Comparison of ENCODE assay signal across 26 mouse cellular contexts in the genomic region with DNA sequence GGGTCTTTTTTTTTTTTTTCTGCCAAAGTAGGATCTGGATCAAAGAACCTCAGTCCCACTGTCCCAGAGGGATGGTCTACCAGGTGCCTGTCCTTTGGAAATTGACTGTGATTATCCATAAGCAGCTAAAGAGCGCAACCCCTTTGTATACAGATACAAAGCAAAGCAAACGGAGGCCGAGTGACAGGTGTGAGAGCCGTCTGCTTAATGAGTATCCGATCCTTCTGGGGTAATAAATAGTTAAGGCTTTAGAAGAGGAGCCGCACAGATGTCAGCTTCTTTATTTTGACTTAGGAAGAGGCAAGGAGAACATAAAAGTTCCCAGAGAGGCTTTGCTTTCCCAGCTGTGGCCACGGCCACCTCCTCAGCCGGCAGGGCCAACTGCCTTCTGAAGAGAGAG.
DNase-seq lines count a peak whose midpoint lies in the region; ATAC-seq and TF ChIP-seq lines count a peak whose summit lies in the region.
"Had no signal": no experiment of that assay in that cellular context is flagged by ENCODE, and none has a peak within 500 bp of the region (broad histone marks: within the 10 kb centered on the region; RNA-seq: fewer than 3 reads in every experiment).

No protein-coding gene starts in this region.

- TF ChIP-seq CTCF in hindbrain, postnatal 0 days (IDR thresholded peaks at IDR 0.05; ENCODE audit: low read depth): no peak
- TF ChIP-seq CTCF in midbrain, postnatal 0 days (IDR thresholded peaks at IDR 0.05): no peak

- no peaks in the 10 kb centered on the region for H3K27me3 ChIP-seq in embryonic facial prominence, embryonic 14.5 days (replicated peaks; ENCODE audit: control insufficient read depth, insufficient read depth, low read length)
- H3K27me3 ChIP-seq in embryonic facial prominence, embryonic 10.5 days (replicated peaks; ENCODE audit: low read depth, poor library complexity, severe bottlenecking): no peaks in the 10 kb centered on the region
- no peaks in the 10 kb centered on the region for H3K27me3 ChIP-seq in hindbrain, embryonic 12.5 days
- no peaks in the 10 kb centered on the region for H3K27me3 ChIP-seq in hindbrain, postnatal 0 days (ENCODE audit: insufficient read depth, low read length)
- H3K27me3 ChIP-seq in midbrain, postnatal 0 days (ENCODE audit: insufficient read depth, low read length): no peaks in the 10 kb centered on the region
- no peaks in the 10 kb centered on the region for H3K27me3 ChIP-seq in liver, embryonic 12.5 days (replicated peaks)
- H3K27me3 ChIP-seq: forebrain, embryonic 13.5 days; hindbrain, embryonic 15.5 days; intestine, embryonic 15.5 days; lung, embryonic 15.5 days; megakaryocyte, embryonic 14.5 days had no signal

- H3K9me3 ChIP-seq in embryonic facial prominence, embryonic 14.5 days (ENCODE audit: control insufficient read depth, low read length): no peaks in the 10 kb centered on the region
- H3K9me3 ChIP-seq in embryonic facial prominence, embryonic 10.5 days: no peaks in the 10 kb centered on the region
- no peaks in the 10 kb centered on the region for H3K9me3 ChIP-seq in hindbrain, embryonic 12.5 days (replicated peaks)
- H3K9me3 ChIP-seq in hindbrain, postnatal 0 days (ENCODE audit: low read length): no peaks in the 10 kb centered on the region
- no peaks in the 10 kb centered on the region for H3K9me3 ChIP-seq in midbrain, postnatal 0 days (ENCODE audit: low read length)
- H3K9me3 ChIP-seq in liver, embryonic 12.5 days (replicated peaks): no peaks in the 10 kb centered on the region
- H3K9me3 ChIP-seq: forebrain, embryonic 13.5 days; hindbrain, embryonic 15.5 days; intestine, embryonic 15.5 days; lung, embryonic 15.5 days had no signal

- peak; percentile 26 for DNase-seq in embryonic facial prominence, embryonic 14.5 days (ENCODE audit: low spot score)
- no peak for DNase-seq in embryonic facial prominence, embryonic 10.5 days (ENCODE audit: low spot score)
- no peak for DNase-seq in hindbrain, postnatal 0 days (ENCODE audit: low spot score)
- peak; percentile 9 for DNase-seq in retina, postnatal 1 day
- DNase-seq in retina, embryonic 14.5 days (ENCODE audit: low spot score): no peak
- DNase-seq in midbrain, postnatal 0 days (ENCODE audit: low spot score): no peak
- DNase-seq: adrenal gland, postnatal 10 days; cerebellum, adult 2 months; cerebellum, postnatal 25 days; gastrocnemius, postnatal 36 days; heart, postnatal 4 days; kidney, adult 8-10 months; kidney, postnatal 14 days; layer of hippocampus, postnatal 36 days; lung, postnatal 36 days; thymus, postnatal 4 days had no signal

- no peak overlapping the region for H3K9ac ChIP-seq in embryonic facial prominence, embryonic 14.5 days (ENCODE audit: low read depth, low read length)
- H3K9ac ChIP-seq in hindbrain, embryonic 12.5 days: no peak overlapping the region
- H3K9ac ChIP-seq in hindbrain, postnatal 0 days (replicated peaks; ENCODE audit: low read length): no peak overlapping the region
- H3K9ac ChIP-seq in midbrain, postnatal 0 days (replicated peaks; ENCODE audit: low read length, poor library complexity, severe bottlenecking): no peak overlapping the region
- no peak overlapping the region for H3K9ac ChIP-seq in liver, embryonic 12.5 days
- H3K9ac ChIP-seq: forebrain, embryonic 13.5 days; hindbrain, embryonic 15.5 days; intestine, embryonic 15.5 days; liver, embryonic 14.5 days; lung, embryonic 15.5 days had no signal

- H3K4me3 ChIP-seq in embryonic facial prominence, embryonic 14.5 days (ENCODE audit: low read depth, low read length): no peak overlapping the region
- no peak overlapping the region for H3K4me3 ChIP-seq in embryonic facial prominence, embryonic 10.5 days
- H3K4me3 ChIP-seq in hindbrain, embryonic 12.5 days: no peak overlapping the region
- no peak overlapping the region for H3K4me3 ChIP-seq in hindbrain, postnatal 0 days (ENCODE audit: low read length)
- H3K4me3 ChIP-seq in midbrain, postnatal 0 days (ENCODE audit: low read depth, low read length): no peak overlapping the region
- no peak overlapping the region for H3K4me3 ChIP-seq in liver, embryonic 12.5 days
- H3K4me3 ChIP-seq: forebrain, embryonic 13.5 days; hindbrain, embryonic 15.5 days; intestine, embryonic 15.5 days; layer of hippocampus, adult 2 months; lung, embryonic 15.5 days; megakaryocyte, embryonic 14.5 days; myocyte had no signal

- no peaks in the 10 kb centered on the region for H3K36me3 ChIP-seq in embryonic facial prominence, embryonic 14.5 days (ENCODE audit: control insufficient read depth, insufficient read depth, low read length)
- H3K36me3 ChIP-seq in embryonic facial prominence, embryonic 10.5 days (replicated peaks): no peaks in the 10 kb centered on the region
- H3K36me3 ChIP-seq in hindbrain, embryonic 12.5 days: no peaks in the 10 kb centered on the region
- H3K36me3 ChIP-seq in hindbrain, postnatal 0 days (ENCODE audit: insufficient read depth, low read length): no peaks in the 10 kb centered on the region
- H3K36me3 ChIP-seq in midbrain, postnatal 0 days (ENCODE audit: insufficient read depth, low read length): no peaks in the 10 kb centered on the region
- H3K36me3 ChIP-seq in liver, embryonic 12.5 days: no peaks in the 10 kb centered on the region
- H3K36me3 ChIP-seq: hindbrain, embryonic 15.5 days; intestine, embryonic 15.5 days; lung, embryonic 15.5 days had no signal

- H3K27ac ChIP-seq in embryonic facial prominence, embryonic 14.5 days (replicated peaks; ENCODE audit: low read depth, low read length): no peak overlapping the region
- H3K27ac ChIP-seq in embryonic facial prominence, embryonic 10.5 days (replicated peaks): no peak overlapping the region
- H3K27ac ChIP-seq in hindbrain, embryonic 12.5 days: 0 out of 2 replicates have a peak overlapping the region, but pooled peaks have one; percentile 23
- H3K27ac ChIP-seq in hindbrain, postnatal 0 days: no peak overlapping the region
- 0 out of 2 replicates have a peak overlapping the region, but pooled peaks have one; percentile 6 for H3K27ac ChIP-seq in midbrain, postnatal 0 days (ENCODE audit: low read depth, low read length)
- no peak overlapping the region for H3K27ac ChIP-seq in liver, embryonic 12.5 days
- H3K27ac ChIP-seq: forebrain, embryonic 13.5 days; hindbrain, embryonic 15.5 days; intestine, embryonic 15.5 days; layer of hippocampus, adult 2 months; liver, embryonic 14.5 days; lung, embryonic 15.5 days had no signal

- H3K4me1 ChIP-seq in embryonic facial prominence, embryonic 14.5 days (ENCODE audit: control insufficient read depth, insufficient read depth, low read length): no peaks in the 10 kb centered on the region
- peaks cover 9% of the 10 kb centered on the region for H3K4me1 ChIP-seq in embryonic facial prominence, embryonic 10.5 days
- H3K4me1 ChIP-seq in hindbrain, embryonic 12.5 days: peaks cover 8% of the 10 kb centered on the region
- no peaks in the 10 kb centered on the region for H3K4me1 ChIP-seq in hindbrain, postnatal 0 days (ENCODE audit: insufficient read depth, low read length)
- H3K4me1 ChIP-seq in midbrain, postnatal 0 days (ENCODE audit: insufficient read depth, low read length): no peaks in the 10 kb centered on the region
- H3K4me1 ChIP-seq in liver, embryonic 12.5 days: no peaks in the 10 kb centered on the region
- H3K4me1 ChIP-seq: intestine, embryonic 15.5 days; lung, embryonic 15.5 days; megakaryocyte, embryonic 14.5 days had no signal

- no peak overlapping the region for H3K4me2 ChIP-seq in embryonic facial prominence, embryonic 14.5 days (ENCODE audit: low read depth, low read length)
- H3K4me2 ChIP-seq in hindbrain, embryonic 12.5 days (replicated peaks): no peak overlapping the region
- no peak overlapping the region for H3K4me2 ChIP-seq in hindbrain, postnatal 0 days (ENCODE audit: low read depth, low read length)
- H3K4me2 ChIP-seq in midbrain, postnatal 0 days (ENCODE audit: low read depth, low read length, poor library complexity, severe bottlenecking): no peak overlapping the region
- no peak overlapping the region for H3K4me2 ChIP-seq in liver, embryonic 12.5 days
- H3K4me2 ChIP-seq: forebrain, embryonic 13.5 days; hindbrain, embryonic 15.5 days; intestine, embryonic 15.5 days; lung, embryonic 15.5 days had no signal

- no peak for ATAC-seq in embryonic facial prominence, embryonic 14.5 days (ENCODE audit: low read depth)
- no peak for ATAC-seq in hindbrain, embryonic 12.5 days (ENCODE audit: low FRiP score)
- no peak for ATAC-seq in hindbrain, postnatal 0 days
- ATAC-seq in midbrain, postnatal 0 days (ENCODE audit: low FRiP score): no peak
- no peak for ATAC-seq in liver, embryonic 12.5 days
- ATAC-seq: forebrain, embryonic 13.5 days; intestine, embryonic 15.5 days had no signal

- WGBS in embryonic facial prominence, embryonic 14.5 days: 45% methylated on average over 8 of the region's 8 CpGs
- 55% methylated on average over 8 of the region's 8 CpGs for WGBS in embryonic facial prominence, embryonic 10.5 days
- WGBS in hindbrain, embryonic 12.5 days: 16% methylated on average over 8 of the region's 8 CpGs
- WGBS in hindbrain, postnatal 0 days: 33% methylated on average over 8 of the region's 8 CpGs
- WGBS in midbrain, postnatal 0 days: 26% methylated on average over 8 of the region's 8 CpGs
- 60% methylated on average over 8 of the region's 8 CpGs for WGBS in liver, embryonic 12.5 days (ENCODE audit: insufficient replicate concordance)

Comparison
In these comparisons a context has a peak if more than half of its experiments do, and no peak if none do; other contexts are left out.
1. DNase-seq: peak in embryonic facial prominence, embryonic 14.5 days (single experiment) and retina, postnatal 1 day (single experiment); none in embryonic facial prominence, embryonic 10.5 days (single experiment), hindbrain, postnatal 0 days (single experiment), retina, embryonic 14.5 days (single experiment) and midbrain, postnatal 0 days (single experiment).
2. H3K27ac ChIP-seq: peak in hindbrain, embryonic 12.5 days (single experiment) and midbrain, postnatal 0 days (single experiment); none in embryonic facial prominence, embryonic 14.5 days (single experiment), embryonic facial prominence, embryonic 10.5 days (single experiment), hindbrain, postnatal 0 days (single experiment) and liver, embryonic 12.5 days (single experiment).